Mouse (Mus musculus) brain, embryonic 18.5 days (tissue): ENCODE data around the gene Spag7.
A peak's percentile ranks its signal among the peaks of the same experiment; 100 is the strongest.

Experiments
- DNase-seq: peaks from one replicate; pipeline ENCODE4 v3.0.0-alpha.2; 2012; ENCODE audit warnings: low read depth, low spot score

Spag7 gene

GRCm38 (mm10) chr11:70668771-70669505, at the start of gene Spag7:
Spag7 (minus strand) TSS chr11:70669416.
- DNase-seq = peak; percentile 100

- DNase-seq = no peak
Observed at GRCm38 (mm10) chr11:70718481-70718880, 49.3 kb upstream of the Spag7 start.

- no peak for DNase-seq
Observed at GRCm38 (mm10) chr11:70715832-70716231, 46.6 kb upstream of the Spag7 start.

- no peak for DNase-seq
Observed at GRCm38 (mm10) chr11:70713222-70713621, 44.0 kb upstream of the Spag7 start.

DNA sequence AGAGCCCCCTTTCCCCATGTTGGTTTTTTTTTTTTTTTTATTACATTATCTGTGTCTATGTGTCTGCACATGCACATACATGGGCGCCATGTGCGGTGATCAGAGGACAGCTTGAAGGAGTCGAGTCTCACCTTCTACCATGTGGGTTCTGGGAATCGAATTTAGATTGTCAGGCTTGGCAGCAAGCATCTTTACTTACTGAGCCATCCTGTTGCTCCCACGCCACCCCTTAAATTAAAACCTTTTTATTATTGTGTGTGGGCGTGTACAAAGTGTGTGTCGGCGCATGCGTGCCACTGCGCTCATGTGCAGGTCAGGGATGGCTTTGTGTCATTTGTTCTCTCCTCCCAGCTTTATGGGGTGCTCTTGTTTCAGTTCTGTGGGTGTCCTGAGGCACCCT, 41.8 kb upstream of the Spag7 start:
- no peak for DNase-seq

DNA sequence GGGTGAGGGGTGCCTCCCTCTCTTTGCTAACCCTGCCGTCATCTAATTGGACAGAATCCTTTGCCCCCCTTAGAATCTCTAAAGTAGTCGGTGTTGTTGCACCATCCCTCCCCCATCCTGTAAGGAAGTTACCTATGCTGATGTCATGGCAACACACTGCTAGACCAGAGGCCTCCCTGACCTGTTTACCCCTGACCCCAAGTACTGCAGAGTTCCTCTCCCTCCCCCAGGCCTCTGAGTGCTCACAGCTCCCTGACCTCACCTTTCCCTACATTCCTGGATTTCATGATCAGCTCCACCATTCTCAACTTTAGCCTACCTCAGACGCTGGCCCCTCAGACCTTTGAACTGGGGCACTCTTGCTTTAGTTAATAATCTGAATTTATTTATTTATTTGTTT, 36.9 kb upstream of the Spag7 start:
- DNase-seq = no peak

DNA sequence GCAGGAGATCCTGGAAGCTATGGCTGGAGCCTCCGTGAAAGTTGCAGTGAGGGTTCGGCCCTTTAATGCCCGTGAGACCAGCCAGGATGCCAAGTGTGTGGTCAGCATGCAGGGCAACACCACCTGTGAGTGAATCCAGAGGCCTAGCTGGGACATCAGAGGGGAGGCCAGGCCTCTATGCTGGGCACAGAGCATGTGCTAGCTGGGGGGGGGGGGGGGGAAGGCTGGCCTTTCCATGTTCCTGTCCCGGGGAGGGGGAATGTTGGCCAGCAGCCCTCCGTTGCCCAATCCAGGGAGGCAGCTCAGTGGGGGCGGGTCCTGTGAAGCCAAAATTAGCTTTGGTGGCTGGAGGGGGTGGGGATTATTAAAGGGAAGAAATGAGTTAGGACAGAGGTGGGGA, 33.6 kb upstream of the Spag7 start:
- no peak for DNase-seq

DNA sequence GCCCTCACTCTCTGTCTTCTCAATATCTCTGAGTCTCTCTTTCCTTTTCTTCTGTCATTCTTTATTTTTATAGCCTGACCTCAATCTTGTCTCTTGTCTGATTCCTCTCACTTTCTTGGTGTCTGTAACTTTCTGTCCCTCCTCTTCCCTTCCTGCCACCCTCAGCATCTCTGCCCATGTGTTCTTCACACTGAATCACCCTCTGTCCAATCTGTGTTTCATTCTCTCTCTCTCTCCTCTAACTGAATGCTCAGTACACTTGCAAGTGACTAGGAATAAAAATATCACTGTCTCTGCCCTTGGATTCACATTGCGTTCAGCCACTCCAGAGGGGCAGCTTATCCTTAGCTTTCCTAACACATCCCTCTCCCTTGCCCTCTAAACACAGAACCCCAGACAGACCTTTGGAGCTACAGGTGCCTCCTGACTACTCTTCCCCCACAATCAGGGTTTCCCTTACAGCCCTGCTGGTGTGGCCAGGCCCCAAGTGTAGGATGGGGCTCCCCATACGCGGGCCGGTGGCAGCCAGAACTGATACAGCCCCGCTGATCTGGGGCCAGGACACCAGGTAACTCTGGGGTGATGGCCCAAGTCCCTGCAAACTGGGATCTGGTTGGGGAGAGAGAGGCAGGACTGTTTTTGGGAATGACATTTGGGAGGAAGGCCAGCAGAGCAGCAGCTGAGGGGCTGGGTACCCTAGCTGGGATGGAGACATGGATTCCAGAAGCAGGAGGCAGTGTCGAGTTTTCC, 32.9 kb upstream of the Spag7 start:
- no peak for DNase-seq

- no peak for DNase-seq
Observed at GRCm38 (mm10) chr11:70701221-70701955, 32.2 kb upstream of the Spag7 start.

GRCm38 (mm10) chr11:70700613-70701012, 31.4 kb upstream of the Spag7 start:
- DNase-seq = no peak

- DNase-seq = peak; percentile 80
Observed at GRCm38 (mm10) chr11:70699722-70700556, 30.7 kb upstream of the Spag7 start, which contains the start of the genes Inca1 and Kif1c. Inca1 (minus strand) TSS chr11:70700155. Kif1c (plus strand) TSS chr11:70700548.

- DNase-seq = no peak
Observed at GRCm38 (mm10) chr11:70699051-70699450, 29.8 kb upstream of the Spag7 start.

GRCm38 (mm10) chr11:70697376-70697775, 28.2 kb upstream of the Spag7 start:
- DNase-seq = no peak

GRCm38 (mm10) chr11:70693504-70693903, 24.3 kb upstream of the Spag7 start:
- DNase-seq = no peak

GRCm38 (mm10) chr11:70689578-70689977, 20.4 kb upstream of the Spag7 start:
- no peak for DNase-seq

DNA sequence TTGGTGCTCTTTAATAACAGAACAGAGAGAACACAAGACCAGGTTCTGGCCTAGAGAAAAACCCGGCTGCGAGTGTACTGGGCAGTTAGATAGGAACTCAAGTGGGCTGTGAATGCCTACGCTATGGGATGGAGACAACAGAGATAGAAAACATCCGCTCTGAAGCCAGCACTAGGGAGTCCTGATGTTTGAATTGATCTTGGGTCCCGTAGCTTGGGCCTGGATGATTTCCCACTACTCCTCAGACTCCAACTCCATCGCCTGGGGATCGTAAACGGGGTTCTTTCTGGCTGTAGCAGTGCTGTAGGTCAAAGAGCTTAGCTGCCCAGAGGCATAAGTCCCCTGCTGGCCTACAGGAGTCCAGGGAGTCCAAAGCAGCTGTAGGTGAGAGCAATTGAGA, 19.2 kb upstream of the Spag7 start:
- no peak for DNase-seq

DNA sequence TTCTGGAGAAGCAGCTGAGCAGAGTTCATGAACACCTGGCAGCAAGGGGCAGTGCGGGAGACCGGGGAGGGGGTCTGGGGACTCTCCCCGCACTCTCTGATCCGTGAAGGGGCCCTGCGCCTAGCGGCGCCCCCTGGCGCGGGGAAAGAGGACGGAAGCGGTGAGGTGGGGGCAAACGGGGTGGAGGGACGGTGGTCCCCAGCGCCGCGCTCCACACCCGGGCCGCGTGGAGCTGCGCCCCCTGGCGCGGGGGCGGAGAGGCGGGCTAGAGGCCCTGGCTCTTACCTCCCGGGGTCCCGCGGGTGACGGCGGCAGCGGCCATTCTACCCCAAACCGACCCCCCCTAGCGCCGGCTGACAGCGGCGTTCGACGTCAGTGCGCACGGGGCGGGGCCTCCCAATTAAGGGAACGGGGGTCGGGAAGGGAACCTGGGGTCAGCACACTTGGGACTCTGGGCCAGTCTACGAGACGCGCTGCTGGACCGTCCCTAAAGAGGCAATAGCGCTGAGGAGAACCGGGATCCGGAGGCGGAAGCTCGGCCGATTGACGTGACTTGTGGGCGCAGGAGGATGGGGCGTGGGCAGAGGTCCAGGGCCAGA, 18.5 kb upstream of the Spag7 start, which contains the start of gene Camta2:
Gene Camta2, minus strand, starts transcription at position 505 of the 599 bp plus-strand sequence.
- no peak for DNase-seq

DNA sequence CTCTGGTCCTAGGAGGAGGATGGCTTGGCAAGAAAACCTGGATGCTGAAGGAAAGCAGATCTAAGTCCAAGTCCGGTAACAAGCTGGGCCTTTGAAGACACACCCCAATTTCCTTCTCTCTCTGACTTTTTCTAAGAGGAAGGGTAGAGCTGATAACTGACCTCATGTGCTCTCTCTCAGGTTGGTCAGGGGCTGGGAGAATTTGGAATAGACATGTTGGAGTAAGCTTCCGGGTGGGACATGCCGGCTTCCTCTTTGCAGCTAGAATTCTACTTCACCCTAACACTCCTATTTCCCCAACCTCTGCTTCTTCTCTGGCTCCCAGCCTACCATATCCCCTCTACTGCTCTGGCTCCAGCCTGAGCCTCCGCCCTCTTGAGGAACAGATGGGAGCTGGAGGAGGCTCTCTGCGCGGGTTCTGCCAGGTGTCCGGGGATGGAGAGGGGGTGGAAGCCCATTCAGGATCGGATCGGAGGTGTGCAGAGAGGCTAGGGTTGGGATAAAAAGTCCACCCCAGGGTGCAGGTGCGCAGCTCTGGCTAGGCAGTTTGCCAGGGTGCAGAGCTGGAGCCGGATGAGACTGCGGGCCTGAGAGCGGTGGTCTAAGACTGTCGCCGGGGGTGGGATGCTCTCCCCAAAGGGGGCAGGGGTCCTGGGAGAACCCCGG, 17.8 kb upstream of the Spag7 start:
- DNase-seq = no peak

DNA sequence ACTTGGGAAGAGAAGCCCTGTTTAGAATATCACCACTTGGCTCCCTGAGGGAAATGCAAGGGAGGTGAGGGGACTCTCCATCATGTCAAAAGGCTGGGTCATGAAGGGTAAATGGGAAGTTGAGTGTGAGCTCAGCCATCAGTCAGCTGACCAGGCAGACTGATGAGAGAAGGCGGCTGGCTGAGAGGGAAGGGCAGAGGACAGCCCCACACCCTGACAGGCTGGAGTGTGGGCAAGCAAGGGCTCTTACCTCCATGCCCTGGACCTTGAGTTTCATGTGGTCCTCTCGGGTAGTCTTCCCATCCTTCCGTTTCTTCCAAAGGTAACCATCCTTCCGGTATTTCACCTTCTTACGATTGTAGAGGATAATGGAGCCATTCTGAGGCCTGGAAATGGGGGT, 14.4 kb upstream of the Spag7 start:
- DNase-seq = no peak

DNA sequence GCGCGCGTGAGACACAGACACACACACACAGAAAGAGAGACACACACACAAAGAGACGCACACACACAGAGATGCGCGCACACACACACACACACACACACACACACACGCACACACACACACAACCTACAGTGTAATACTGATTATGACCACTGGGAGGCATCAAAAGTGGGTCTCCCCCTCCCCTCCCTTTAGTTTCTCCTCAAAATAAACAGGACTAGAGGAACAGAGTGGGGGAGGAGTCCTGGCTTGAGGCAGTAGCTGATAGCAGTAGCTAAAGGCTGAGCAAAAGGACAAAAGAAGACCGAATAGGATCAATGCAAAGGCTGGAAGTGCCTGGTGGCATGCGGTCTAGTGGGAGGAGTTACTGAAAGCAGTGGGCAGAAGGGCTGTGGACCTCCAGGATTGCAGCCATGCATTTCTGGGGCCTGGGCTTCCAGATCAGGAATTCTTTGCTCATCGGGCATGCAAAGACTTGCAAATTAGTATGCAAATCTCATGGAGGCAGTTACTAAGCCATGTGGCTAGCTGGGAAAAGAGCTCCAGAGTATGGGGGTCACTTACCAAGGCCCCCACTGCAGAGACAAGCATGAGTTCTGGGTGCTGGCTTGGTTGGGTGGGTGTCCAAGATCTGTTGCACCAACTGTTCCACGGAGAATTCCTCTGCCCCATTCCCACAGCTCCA, 12.8 kb upstream of the Spag7 start:
- DNase-seq = no peak
